Mouse (Mus musculus) bone marrow, adult 2 months (tissue): ENCODE results near the gene Nup210l.

Experiments used
- CTCF ChIP-seq: fragments of 200-500 bp; IDR thresholded peaks from 2 replicates; pipeline ENCODE4 v1.5.1; 2011; ENCODE audit warnings: low read length, control low read depth; ENCODE audit not compliant: control insufficient read depth, insufficient read depth
- POLR2A ChIP-seq: fragments of 200-500 bp; IDR thresholded peaks from 2 replicates; pipeline ENCODE4 v1.6.1; 2011; ENCODE audit warnings: low read depth, mild to moderate bottlenecking, control low read depth, low read length, borderline replicate concordance; ENCODE audit not compliant: control insufficient read depth

DNA sequence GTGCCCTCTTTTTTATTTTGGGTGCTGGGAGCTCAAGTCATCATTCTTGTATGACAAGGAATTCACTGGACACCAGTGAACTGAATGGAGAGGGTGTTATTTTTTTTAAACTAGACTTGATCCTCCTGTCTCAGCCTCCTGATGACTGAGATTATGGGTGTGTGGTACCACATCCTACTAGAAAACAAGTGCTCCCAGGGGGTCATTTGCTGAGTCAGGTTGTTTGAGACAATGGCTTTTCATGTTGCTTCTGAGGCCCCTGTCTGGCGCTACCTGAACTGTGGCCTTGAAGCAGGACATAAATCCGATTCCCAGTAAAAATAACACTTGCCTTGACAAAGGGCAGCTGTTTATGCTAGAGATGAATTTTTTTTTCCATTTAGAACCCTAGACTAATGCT is 756 bp upstream of the Nup210l start:
- TF ChIP-seq CTCF (no peak), POLR2A (no peak)
